Mouse (Mus musculus) frontal cortex, adult 2 months (tissue): ENCODE measurements around the gene Alg6. TPM values are rescaled to one million over a fixed set of nuclear protein-coding genes. Genes with fewer than 3 reads are reported as not detected.

ENCODE experiments used
- polyA plus RNA-seq: library from polyadenylated mRNA; depleted of rRNA; stranded (reverse); fragments of >200 nt; gene quantifications from 2 replicates; pipeline ENCODE4 v1.2.3, GENCODE M21; 2012; rRNA removed

The Alg6 gene
- polyA plus RNA-seq, 1 experiment, result 13.3 TPM

Other genes starting within 250 kb of the Alg6 start
- 3.4 and 4.3 TPM in 2 replicates for gene Foxd3, start 59.4 kb upstream of the Alg6 start, polyA plus RNA-seq
- gene Efcab7, start 113.5 kb downstream of the Alg6 start, polyA plus RNA-seq, result 5.4 and 7.8 TPM in 2 replicates
- gene Pgm1, start 213.8 kb downstream of the Alg6 start, polyA plus RNA-seq, result 61.9 and 64.6 TPM in 2 replicates
- gene Itgb3bp, start 214.1 kb downstream of the Alg6 start, polyA plus RNA-seq, result 3.8 and 4.9 TPM in 2 replicates